Mouse (Mus musculus) inflammation-experienced regulatory T-cells, adult 6 months (primary cell): ENCODE results near the gene Hoxb9. TPM values are rescaled to one million over a fixed set of nuclear protein-coding genes. Genes with fewer than 3 reads are reported as not detected.

Experiments
- ATAC-seq: one replicate; pipeline ENCODE4 v1.8.0; 2017
- polyA plus RNA-seq, 3 experiments: library from polyadenylated mRNA; unstranded; fragments of 100-300 nt; shearing (Covaris generic); gene quantifications; one replicate each; pipeline ENCODE4 v1.2.1; 2017

The Hoxb9 gene
- polyA plus RNA-seq, 3 experiments from 2014 or later: not detected

DNA sequence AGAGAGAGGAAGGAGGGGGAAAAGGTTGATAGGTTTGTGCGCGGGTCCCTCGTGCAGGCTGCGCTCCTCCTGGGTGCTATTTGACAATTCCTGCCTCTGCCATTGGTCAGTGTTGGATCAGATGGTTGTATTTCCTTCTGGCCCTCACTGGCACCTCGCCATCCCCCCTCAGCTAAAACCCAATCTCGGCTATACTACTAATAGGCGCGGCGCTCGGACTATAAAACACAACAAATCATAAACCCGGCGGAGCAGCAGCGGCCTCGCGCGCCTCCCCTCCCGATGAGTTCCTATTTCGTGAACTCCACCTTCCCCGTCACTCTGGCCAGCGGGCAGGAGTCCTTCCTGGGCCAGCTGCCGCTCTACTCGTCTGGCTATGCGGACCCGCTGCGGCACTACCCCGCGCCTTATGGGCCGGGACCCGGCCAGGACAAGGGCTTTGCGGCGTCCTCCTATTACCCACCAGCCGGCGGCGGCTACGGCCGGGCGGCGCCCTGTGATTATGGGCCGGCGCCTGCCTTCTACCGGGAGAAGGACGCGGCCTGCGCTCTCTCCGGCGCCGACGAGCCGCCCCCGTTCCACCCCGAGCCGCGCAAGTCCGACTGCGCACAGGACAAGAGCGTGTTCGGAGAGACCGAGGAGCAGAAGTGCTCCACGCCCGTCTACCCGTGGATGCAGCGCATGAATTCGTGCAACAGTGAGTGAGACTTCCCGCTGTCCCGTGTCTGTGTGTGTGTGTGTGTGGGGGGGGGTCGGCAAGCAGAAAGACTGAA is 27.8 kb downstream of the Hoxb9 start:
- ATAC-seq: no peak

GRCm38 (mm10) chr11:96299781-96300180 is 28.5 kb downstream of the Hoxb9 start:
- no peak for ATAC-seq

- no peak for ATAC-seq
Observed at GRCm38 (mm10) chr11:96300354-96301063, 29.3 kb downstream of the Hoxb9 start.

- ATAC-seq: no peak
Observed at GRCm38 (mm10) chr11:96301064-96301431, 29.8 kb downstream of the Hoxb9 start.

GRCm38 (mm10) chr11:96301837-96302236 is 30.6 kb downstream of the Hoxb9 start:
- ATAC-seq: no peak

DNA sequence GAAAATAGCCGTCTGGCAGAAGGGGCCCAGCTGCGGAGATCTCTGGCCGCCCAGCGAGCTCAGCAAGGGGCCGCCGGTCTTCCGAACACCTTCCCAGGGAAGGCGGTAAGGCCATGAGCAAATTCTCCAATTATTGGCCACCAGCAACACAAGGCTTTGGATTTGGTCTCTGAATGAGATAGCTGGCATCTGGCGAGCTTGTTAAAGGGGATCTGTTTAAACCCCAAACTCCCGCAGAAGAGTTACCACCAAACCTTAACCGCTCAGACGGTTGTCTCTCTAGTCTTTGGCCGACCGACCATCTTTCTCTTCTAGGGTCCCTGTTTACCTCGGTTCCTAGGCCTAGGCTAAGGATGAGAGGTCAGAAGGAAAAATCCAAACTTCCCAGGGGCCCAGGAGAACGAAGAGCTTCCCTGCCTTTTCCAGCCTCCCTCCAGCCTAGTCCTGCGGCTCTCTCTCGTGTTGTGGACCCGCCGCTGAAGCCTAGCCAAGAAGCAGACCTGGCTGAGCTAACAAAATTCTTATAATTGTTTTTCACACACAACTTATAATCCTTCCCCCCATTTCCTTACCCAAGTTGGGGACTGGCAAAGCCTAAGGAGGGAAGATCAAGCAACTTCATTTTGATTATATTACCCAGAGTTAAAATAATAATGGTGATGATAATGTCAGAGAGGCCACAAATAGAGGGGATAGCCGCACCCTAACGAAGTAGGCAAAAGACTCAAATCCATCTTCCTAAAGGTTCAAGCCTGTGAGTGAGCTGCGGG is 31.3 kb downstream of the Hoxb9 start:
- no peak for ATAC-seq

DNA sequence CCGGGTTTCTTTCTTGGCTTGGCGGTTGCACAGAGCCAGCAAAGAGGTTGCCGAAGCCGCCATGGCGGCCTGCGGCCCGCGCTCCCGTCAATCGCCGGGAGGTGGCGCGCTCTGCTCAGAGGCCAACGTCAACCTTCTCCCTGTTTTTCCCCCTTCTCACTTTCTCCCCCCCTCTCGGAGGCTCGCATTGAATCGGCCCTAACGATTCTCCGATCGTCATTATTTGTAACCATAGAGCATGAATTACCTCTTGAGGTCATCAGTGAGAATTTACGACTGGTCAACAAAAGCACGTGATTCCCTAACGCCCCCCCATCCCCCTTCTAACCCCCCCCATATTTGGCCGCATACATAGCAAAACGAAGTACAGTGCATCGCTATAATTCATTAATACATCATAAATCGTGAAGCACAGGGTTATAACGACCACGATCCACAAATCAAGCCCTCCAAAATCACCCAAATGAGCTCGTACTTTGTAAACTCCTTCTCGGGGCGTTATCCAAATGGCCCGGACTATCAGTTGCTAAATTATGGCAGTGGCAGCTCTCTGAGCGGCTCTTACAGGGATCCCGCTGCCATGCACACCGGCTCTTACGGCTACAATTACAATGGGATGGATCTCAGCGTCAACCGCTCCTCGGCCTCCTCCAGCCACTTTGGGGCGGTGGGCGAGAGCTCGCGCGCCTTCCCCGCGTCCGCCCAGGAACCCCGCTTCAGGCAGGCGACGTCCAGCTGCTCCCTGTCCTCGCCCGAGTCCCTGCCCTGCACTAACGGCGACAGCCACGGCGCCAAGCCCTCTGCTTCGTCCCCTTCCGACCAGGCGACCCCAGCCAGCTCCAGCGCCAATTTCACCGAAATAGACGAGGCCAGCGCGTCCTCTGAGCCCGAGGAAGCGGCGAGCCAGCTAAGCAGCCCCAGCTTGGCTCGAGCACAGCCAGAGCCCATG is 32.2 kb downstream of the Hoxb9 start, which contains the start of gene Hoxb5:
TSS of gene Hoxb5 (plus strand) at position 186 of the 949 bp plus-strand sequence.
- ATAC-seq: peak; percentile 77

DNA sequence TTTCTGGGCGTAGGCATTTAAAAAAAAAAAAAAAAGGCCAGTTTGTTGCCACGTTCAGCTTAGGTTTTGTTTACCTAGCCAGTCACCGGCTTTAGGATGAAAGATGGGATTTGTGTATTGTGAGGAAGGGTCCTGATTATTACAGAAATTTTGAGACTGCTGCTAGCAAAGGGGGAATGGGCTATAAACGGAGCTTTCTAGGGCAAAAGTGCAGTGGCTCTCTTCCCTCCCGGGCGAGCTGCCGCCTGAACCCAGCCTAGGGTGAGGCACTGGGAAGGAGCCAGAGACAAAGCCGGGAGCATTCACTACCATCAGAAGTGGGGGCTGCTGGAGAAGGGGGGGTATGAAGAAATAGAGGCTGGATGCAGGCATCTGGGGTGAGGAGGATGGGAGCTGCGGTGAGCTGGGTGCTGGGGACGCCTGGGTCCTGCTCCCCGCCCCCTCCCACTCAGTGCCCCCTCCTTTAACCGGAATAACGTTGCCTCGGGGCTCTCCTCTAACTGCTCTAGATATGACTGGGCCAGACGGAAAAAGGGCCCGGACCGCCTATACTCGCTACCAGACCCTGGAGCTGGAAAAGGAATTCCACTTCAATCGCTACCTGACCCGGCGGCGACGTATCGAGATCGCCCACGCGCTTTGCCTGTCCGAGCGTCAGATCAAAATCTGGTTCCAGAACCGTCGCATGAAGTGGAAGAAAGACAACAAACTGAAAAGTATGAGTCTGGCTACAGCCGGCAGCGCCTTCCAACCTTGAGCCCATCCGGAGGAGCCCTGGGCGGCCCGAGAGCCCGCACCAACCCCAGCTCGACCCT is 33.3 kb downstream of the Hoxb9 start:
- ATAC-seq: no peak

DNA sequence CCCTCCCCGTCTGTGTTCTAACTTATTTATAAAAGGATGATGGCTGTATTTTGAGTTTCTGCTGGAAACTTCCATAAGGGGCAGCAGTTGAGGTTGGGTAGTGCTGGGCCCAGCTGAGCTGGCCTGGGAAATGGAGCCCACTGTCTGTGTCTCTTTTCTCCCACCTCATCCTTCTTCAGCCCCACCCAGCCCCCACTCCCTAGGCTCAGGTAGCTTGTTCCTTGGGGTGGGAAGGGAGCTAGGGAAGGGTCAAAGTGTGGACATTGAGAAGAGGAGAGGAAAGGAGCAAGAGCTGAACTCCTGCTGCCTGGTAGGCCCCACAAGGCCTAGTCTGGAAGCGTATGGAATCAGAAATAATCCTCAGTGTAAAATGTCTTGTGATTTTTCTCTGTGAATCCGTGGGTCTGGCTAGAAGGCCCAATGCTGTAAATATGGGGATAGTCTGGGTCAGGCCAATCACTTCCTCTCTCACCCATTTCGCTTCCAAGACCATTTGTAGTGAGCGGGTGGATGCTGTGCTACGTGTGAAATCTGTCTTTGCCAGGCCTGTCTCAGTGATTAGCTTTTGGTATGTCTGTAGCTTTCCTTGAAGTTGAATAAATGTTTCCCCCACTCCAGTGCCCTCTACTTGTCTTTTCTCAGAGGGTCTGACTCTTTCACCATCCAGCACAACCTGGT is 34.4 kb downstream of the Hoxb9 start:
- ATAC-seq: no peak

DNA sequence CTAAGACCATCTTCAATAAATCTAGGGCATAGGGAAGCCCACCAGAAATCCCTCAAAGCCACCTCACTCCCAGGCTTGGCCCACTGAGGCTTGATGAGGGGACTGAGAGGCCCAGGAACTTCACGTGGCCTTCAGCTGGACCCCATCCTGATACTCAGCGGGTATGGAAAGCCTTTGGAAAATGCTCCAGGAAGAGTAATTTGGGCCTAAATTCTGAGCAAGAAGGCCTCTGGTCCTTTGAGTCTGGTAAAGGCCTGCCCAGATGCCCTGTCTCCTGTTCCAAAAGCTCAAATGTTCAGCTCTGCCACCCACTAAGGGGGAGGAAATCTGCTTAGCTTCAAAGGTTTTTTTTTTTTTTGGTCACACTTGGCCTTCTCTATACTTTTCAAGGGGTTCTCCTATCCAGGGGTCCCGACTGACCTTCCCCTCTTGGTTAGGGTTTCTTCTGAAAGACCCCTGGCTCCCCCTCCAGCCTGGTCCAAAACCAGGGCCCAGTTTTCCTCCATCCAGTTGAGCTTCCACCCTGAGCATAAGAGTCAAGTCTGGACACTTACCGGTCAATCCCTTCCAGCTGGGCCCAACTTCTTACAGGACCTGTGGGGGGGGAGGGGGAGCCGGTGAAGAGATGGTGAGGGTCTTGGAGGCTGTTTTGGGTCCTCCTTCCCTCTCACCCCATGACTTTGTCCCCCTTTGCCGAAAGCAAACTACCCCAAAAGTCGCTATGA is 35.1 kb downstream of the Hoxb9 start:
- no peak for ATAC-seq

GRCm38 (mm10) chr11:96306908-96307269 is 35.6 kb downstream of the Hoxb9 start:
- no peak for ATAC-seq

GRCm38 (mm10) chr11:96308763-96309162 is 37.5 kb downstream of the Hoxb9 start:
- ATAC-seq: no peak

GRCm38 (mm10) chr11:96309288-96309687 is 38.0 kb downstream of the Hoxb9 start:
- no peak for ATAC-seq

GRCm38 (mm10) chr11:96310183-96310938 is 39.1 kb downstream of the Hoxb9 start:
- ATAC-seq: no peak

- ATAC-seq: peak; percentile 30
Observed at GRCm38 (mm10) chr11:96311097-96311496, 39.8 kb downstream of the Hoxb9 start.

- peak; percentile 80 for ATAC-seq
Observed at GRCm38 (mm10) chr11:96311520-96312417, 40.5 kb downstream of the Hoxb9 start.

DNA sequence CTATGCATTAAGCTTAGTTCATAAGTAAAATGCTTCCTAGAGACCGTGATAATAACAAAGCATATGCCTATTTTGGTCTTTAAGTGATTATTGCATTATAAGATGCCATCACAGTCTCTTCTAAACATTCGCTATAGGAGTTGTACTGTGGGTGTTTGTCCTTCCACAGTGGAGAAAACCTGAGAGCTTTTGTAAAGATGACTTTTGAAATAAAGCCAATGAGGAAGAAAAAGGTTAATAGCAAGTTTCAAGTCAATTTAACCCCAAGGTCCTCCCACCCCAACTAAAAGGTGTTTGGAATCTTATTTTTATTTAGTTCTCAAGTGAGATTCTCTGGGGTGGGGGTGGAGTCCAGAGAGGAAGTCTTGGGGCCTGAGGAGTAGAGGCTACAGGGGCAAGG is 41.9 kb downstream of the Hoxb9 start:
- no peak for ATAC-seq

DNA sequence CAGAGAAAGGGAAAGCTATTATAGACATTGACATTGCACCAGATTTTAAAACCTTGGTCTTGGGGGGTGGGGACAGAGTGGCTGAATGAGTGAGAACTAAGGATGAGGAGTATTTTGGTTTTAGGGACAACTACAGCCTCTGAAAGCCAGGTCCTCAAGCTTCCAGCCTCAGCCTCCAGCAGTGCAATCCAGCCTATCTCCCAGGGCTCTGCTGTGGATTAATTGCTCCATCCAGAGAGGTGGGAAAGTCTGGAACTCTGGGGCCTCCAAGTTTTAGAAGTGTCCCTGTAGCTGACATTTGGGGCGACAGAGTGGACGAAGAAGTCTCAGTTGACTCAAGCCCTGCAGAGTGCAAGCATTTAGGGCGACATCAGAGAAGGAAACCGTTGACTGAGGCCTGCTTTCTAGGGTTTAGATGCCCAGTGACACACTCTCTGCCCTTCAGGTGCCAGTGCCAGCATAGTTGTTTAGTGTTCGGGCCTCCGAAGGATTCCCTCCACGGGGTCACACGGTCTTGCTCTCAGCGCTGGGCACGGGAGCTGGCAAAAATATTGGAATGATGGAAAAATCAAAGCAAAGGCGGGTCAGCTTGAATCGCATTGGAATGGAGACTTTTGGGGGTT is 42.7 kb downstream of the Hoxb9 start:
- no peak for ATAC-seq
